Mouse (Mus musculus) ES-CJ7 (cell line): ENCODE measurements around the gene BC004004.
"Not testable (repeated sequence)": the region's sequence is repeated elsewhere in the genome, so short reads cannot be mapped to it uniquely, and the experiment has no call there.

Experiments
- DNase-seq: peaks from one replicate; pipeline ENCODE4 v3.0.0; 2011; ENCODE audit warnings: low read depth, low spot score

BC004004 gene

DNA sequence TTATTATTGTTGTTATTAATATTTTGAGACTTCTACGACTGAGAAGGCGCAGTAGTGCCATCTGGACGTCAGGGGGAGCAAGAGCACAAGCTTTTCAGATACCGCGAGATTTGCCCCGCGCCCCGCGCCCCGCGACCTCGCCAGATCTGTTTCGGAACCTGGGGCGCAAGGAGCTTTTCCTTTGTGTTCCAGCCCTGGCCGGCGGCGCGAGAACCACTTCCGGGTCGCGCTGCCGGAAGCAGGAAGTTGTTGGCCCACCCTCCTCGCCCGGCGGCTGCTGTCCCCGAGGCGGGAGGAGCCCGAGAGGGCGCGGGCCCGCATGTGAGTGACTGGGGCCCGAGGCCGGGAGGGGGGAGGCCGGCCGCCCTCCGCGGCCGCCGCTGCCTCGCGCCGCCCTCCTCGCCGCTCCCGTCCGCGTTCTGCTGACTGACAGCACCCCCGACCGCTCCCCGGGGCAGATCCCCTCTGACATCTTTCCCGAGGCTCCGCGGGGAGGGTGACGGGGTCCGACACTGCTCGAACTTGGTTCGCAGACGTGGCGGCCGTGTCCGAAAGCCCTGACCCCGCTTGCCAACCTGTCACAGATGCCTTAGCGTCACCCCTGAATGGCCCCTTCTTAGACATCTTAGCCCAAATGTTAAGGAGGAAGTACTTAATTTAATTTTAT, at the start of gene BC004004:
BC004004 (plus strand) TSS at position 107 of the 667 bp plus-strand sequence.
- DNase-seq = peak; percentile 96

DNA sequence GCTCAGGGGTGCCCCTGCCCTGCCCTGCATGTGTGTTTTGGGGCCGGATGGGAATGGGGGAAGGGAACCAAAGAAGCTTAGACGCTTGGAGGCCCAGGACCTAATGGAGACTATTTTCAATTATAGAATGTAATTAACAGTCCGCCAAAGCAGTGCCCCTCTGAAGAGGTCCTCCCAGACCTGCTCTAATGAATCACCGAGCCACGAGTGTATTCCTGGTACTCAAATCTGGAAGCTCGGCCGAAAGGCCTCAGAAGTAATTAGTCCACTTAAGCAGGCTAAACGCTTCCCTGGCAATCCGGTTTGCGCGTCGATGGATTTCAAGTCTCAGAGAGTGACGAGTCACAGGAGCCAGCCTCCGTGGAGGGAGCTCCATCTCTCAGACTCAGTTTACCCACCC, 48.0 kb upstream of the BC004004 start:
- DNase-seq = no peak

DNA sequence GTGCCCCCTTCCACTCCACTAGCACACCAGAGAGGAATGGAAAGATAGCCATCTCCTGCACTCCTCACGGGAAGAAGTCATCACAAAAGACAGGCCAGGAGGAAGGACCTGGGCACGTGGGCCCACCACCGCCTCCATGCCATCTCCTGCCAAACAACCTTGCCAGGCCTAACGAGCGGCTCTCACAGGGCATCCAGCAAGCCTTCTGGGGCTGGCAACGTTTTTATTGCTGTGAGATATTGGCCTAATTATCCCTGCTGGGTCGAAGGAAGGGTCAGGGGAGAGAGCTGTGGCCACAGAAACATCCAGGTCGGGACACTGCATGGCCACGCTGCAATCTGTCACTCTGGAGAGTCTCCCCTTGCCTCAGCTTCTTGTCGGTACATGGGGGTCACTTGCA, 37.5 kb upstream of the BC004004 start:
- no peak for DNase-seq

DNA sequence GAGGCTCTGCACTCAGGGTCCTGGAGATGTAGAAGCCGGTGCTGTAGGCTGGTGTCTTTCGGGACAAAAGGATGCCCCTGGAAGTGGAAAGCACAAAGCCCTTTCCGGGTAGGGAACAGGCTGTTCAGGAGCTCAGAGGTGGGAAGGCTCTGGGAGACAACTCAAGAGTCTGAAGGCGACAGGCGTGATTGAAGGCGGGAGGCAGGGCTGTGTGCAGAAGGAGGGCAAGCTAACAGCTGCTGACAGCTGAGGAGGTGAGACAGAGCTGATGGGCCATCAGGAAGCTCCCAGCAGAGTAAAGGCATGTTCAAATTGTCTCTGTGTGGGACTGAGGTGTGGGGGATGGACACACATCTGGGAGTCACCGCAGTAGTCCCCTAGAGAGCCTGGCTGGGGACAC, 32.5 kb upstream of the BC004004 start:
- no peak for DNase-seq

DNA sequence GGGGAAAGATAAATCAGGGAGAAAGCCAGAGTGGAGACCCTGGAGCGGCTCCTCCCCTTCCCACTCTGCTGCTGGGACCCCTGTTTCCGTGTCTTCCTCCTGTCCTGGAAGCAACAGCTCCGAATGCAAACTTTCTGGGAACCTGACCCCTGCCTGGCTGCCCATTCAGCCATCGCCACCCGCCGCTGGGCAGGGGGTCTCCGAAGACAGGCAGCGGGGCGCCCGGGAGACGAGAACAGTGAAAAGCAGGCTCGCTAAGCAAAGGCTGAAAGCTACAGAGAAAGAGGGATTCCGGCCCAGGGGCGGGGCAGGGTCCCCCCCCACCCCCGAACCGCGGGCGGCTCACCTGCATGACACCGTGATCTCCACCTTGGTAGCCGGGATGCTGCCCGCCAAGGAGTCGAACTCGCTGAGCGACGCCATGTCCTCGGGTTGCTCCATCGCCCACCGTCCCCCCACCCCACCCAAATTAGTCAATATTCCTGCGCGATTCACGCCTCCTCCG, 31.3 kb upstream of the BC004004 start:
- no peak for DNase-seq

DNA sequence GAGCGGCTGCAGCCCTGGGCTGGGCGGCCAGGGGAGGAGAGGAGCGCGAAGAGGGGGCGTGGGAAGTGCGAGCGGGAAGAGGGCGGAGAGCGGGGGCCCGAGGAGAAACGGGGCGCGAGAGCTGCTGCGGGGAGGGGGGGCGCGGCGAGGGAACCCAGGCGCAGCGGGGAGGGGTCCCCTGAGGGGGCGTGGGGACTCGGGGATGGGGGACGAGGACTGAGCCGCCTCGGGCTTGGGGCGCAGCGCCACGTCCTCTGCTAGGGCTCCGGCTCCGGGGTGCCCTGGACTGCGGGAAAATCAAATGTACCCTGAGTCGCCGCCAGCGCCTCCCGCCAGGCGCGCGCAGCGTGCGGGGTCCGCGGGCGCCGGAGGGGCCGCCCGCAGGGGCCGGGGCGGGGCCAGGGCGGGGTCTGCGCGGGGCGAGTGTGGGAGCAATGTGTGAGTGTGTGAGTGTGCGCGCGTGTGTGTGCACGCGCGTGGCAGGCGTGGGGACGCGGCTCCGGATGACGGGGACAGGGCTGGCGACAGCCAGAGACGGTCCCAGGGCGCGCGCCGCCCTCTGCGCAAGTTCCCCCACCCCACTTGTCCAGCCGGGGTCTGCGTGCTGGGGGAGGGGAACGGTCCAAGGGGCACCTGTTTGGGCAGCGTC, 30.7 kb upstream of the BC004004 start, which contains the start of gene Cpne5:
Cpne5 (minus strand) TSS at position 396 of the 649 bp plus-strand sequence.
- DNase-seq = no peak

DNA sequence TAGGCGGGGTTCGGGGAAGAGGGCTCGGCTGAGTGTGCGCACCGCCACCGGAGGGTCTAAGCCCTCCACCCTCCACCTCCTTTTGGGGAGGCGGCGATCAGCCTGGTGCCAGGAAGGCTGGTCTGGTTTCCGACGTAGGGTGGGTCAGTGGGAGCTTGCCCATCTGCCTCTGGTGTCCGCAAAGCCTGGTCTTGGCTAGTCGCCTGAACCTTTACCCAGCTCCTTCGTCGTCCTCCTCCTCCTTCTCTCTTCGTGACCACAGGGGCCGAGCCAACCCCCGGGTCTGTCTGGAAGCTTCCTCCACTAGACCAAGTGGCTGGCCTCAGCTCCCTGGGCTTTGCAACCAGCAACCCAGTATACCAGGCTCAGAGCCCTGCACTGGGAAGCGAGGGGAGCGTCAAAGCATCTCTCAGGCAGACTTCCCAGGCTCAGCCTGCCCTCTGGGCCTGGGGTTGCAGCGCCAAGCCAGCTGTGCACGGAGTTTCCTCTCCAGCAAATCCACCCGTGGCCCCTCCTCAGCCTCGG, 30.1 kb upstream of the BC004004 start:
- no peak for DNase-seq

DNA sequence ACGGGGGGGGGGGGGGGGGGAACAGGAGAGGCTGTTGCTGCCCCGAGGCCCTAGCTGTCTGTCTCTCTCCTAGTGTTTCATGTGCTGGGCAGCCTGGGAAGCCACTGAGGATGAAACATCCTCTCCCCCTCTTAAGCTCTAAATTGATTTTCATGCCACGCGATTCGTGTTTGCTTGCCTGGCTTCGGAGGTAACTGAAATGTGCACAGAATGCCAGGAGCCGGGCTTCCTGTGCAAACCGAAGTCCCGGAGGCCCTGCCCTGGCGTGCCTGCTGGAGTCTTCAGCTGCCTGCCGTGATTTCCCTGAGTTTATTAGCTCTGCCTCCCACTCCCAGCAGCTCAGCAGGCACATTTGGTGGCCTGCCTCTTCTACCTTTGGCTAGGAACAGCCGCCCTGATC, 23.7 kb upstream of the BC004004 start:
- no peak for DNase-seq

DNA sequence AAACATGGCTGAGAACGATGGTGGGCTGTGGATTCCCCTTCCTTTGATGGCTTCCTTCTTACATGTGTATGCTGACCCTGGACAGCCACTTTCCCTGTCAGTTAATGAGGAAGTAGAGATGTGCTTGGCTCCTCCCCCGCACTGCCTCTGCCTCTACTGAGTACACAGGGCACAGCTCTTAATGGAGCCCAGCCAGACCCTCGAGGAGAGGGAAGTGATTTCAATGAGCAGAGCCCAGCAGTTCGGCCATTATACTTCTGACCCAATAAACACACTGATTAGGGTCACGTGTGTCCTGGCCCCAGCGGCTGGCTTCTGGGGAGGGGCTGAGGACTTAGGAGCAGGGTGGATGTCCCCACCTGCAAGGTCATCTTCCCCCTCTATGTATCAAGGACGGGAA, 22.9 kb upstream of the BC004004 start:
- DNase-seq = no peak

DNA sequence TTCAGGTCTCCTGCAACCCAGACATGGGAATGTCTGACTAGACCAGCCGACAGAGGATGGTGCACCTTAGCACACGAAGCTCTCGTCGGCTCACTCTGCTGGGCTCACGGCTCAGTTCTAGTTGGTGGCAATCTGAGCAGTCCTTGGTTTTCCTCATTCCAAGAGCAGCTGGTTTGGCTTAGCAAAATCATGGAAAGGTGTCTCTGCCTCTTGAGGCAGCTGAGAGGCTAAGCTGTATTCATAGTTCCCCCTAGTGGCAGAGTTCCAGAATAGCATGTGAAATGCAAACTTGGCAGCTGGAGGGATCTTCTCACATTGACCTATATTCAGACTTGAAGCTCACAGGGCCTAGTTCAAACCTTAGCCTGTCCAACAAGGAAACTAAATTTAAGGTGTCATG, 22.0 kb upstream of the BC004004 start:
- peak; percentile 86 for DNase-seq

DNA sequence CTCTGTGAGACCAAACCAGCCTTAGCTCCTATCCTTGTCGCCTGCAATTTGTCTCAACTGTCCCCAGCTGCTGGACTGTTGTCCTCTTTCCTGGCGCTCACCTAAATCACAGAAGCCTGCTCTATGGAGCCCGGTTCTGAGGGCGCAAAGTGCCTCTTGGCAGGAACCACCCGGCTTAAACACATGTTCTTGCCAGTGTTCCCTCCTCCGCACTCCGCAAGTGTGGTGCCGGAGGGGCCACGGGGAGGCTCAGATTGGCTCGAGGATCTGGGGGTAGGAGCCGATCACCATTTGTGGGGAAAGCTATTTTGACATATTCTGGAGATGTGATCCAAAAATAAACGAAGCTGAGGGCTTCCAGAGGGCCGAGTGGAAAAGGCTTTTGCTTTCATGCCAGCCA, 20.7 kb upstream of the BC004004 start:
- DNase-seq = no peak

DNA sequence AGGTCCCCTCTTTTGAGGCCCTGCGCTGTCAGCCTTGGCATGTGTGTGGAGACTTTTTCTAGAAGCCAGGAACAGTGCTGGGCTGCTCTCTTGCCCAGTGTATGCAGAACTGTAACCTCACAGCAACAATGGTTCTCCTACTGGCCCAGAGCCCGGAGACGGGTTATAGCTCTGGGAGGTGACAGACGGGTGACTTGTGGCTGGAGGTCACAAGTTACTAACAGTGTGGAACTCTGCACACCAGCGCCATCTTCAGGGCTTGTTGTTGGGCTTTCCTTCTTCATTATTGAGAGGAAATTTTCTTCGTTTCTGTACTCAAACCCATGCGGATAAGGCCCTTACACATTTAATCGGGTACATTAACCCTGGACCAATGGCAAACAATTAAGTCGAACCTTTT, 19.1 kb upstream of the BC004004 start:
- no peak for DNase-seq

DNA sequence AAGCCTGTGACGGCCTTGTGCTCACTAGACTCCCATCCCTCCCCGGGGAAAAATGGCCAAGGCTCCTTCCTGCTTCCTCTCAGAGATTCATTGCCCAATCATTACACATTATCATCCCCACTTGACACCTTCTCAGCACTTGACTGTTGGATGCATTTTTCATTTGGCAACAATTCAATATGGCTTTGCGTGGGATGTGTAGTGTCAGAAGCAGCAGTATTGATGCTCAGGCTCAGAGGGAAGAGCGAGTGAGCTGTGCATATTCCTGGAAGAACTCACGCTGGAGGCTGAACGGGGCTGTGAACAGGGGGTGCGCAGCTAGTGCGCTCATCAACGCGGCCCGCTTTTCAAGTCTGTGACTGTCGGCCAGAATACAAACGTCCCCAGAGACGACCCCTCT, 17.6 kb upstream of the BC004004 start:
- DNase-seq = not testable (repeated sequence)

DNA sequence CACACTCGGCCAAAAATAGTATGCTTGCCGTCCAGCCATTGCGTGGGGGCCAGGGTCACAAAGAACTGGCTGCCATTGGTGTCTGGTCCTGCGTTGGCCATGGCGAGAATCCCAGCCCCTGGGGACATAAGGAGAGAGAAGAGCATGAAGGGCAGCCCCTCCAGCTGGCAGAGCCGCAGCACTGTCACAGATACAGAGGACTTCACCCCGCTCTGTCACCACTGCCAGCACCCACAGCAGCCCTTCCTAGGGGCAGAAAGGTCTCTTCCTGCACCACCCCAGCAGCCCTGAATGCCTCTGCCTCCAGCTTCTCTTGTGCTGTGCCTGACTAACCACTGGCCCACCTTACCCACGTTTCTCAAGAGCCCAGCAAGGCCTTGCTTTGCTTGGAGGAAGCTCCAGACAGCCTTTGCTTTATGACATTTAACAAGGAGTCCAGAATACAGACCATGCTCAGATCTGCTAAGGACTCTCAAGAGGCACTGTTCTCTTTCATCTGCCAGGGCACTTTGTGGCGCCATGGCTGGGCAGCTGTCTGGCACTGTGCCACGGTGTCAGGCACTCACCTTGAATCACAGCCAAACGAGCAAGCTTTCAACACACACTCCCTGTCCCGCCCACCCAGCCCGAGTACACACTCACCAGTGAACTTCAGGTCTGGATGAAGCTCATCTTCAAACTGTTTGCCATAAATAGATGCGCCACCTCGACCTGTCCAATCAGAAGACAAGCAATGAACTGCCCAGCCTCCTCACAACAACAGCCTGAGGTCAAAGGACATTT, 16.8 kb upstream of the BC004004 start:
- DNase-seq = no peak

DNA sequence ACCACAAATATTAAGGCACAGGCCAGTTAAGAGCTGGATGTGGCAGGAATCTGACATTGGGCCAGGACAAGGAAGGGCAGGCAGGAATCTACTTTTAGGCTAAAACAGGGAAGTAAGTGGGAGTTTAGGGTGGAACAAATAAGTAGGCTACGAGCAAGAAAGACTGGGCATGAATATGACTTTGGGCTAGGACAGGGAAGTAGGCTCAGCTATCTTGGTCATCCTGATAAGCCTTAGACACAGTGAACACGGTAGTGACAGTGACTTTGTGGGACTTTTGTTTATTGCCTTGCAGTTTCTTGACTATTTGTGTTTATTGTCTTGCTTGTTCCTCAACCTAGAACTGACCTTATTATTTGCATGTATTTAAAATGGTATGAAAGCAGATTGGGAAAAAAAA, 15.4 kb upstream of the BC004004 start:
- DNase-seq = no peak

DNA sequence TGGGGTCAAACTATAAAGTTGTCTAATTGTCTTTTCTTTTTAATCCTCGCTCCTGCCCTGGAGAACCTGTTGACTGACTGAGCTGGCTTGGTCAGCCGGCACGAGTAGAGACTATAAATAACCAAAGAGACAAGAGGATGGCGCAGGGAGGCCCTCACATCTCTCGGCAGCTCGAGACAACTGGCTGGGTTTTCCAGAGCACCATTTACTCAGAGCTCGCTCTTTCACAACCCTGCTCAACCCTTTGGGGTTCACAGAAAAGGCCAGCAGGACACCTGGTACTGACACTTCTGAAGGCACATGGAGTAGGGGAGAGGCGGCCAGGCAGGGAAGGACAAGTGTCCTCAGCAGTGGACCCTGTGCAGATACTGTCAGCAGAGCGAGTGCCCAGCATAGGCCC, 14.9 kb upstream of the BC004004 start:
- no peak for DNase-seq

DNA sequence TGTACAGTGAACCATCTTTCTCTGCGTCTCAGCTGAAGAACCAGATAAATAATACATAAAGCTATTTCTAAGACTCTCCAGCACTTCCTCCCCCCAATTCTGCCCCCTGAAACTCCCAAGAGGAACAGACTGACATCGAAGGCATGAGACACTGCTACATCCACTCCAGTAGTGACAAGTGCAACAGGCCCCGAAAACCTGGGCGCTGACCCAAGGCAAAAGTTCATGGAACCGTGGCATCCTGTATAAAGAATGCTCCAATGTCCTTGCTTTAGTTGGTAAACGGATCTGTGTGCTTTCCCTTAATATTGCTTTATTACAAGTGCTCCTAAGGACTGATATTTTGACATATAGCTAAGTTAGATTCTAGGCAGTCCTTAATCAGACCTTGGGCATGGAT, 13.8 kb upstream of the BC004004 start:
- not testable (repeated sequence) for DNase-seq

DNA sequence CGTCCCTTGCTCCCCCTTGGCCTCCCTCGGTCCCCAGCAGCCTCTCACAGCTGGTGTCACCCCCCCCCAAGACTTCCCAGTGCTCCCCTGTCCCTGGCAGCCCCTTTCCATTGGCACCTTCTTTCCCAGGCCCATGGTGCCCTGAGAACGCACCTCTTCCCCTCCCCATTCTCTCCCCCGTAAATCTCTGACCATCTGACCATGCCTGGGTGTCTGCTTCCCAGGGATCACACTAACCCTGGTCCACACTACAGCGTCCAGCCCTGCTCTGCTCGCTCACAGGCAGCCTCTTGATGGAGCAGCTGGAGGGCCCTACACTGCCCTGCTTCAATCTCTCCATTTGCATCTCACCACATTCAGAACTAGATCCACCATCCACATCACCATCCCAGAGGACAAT, 12.1 kb upstream of the BC004004 start:
- DNase-seq = no peak

DNA sequence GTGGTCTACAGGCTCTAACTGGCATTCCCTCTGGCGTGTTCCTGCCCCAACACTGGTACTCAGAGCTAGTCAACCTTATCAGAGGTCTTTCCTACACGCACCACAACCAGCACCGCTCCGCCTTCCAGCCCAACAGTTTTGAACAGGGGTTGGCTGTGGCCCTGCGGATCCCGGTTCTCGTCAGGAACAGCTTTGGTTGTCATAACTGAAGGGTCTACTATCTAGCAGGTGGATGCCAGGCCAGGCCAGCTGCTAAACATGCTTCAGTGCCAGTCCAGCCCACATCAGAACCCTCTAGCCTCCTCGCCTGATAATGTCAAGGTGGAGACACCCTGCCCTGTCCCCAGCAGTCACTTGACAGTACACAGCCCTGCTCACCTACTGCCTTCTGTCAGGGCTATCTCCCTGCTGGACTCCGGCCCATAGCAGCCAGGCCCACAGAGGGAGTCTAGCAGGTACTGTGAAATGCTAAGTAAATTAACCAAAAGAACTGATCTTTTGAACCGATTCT, 11.5 kb upstream of the BC004004 start:
- no peak for DNase-seq

DNA sequence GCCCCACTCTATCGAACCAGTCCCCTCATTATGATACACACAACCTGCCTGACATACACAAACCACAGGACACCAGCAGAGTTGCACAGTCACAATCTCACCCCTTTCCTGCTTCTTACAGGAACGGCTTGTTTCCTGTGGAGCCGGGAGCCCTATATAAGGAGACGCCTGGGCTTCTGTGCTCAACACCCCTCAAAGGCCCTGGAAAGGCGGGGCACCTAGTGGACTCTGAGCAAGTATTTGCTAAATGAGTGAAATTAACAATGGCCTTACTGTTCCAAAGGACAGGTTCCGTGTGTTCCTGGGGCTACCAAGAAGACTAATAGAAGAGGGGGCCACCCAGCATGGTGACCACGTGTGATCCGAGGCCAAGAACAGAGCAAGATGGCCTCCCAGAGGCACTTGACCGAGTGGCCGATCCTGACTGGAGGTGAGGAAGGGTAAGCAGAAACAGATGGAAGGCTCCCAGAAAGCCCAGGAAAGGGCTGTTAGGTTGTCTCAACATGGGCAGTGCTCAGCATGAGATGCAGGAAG, 10.5 kb upstream of the BC004004 start:
- DNase-seq = no peak

DNA sequence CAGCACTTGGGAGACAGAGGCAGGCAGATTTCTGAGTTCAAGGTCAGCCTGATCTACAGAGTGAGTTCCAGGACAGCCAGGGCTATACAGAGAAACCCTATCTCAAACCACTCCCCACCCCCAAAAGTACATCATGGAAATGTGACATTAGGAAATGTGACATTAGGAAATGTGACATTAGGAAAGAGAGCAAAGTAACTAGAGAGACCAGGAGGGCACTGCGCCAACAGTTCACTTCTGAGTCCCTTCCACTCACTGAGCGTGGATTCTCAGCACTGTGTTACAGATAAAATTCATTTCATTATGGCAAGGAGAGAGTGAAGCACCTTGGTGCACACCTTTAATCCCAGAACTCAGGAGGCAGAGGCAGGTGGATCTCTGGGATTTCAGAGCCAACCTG, 9.7 kb upstream of the BC004004 start:
- no peak for DNase-seq

DNA sequence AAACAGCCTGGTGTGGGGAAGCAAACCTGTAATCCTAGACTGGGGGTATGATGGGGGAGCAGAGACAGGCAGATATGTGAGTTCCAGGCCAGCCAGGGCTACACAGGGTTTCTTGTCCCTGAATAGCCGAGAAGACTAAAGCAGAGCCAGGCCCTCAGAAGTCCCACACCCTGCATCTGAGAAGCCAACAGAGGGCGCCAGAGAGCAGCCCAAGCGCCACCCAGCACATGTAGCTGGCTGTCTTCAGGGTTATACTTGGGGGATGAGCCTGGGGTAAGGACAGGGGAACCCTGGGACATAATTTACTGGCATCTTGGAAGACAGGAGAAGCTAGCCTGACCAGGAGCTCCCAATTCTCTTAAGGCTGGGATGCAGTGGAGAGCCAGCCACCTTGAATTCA, 9.1 kb upstream of the BC004004 start:
- DNase-seq = peak; percentile 82
